Mouse (Mus musculus) stomach, postnatal 0 days (tissue): ENCODE results near the gene Prrt2.

Experiments used
- CTCF ChIP-seq: IDR thresholded peaks from 2 replicates; pipeline ENCODE4 v1.5.1; 2016; ENCODE audit warnings: antibody characterized with exemption, low read depth, mild to moderate bottlenecking, moderate library complexity
- EP300 ChIP-seq: optimal IDR thresholded peaks from 2 replicates; pipeline ENCODE3; 2016; ENCODE audit warnings: antibody characterized with exemption

GRCm38 (mm10) chr7:127023272-127023691, 2.3 kb upstream of the Prrt2 start:
- TF ChIP-seq CTCF, result no peak
- no peak for TF ChIP-seq EP300
